Mouse (Mus musculus): ENCODE measurements at regions not wholly inside any gene's neighbourhood (a gene's known extent, or its start where the extent isn't known, plus 50 kb on each side); places are given as distances from the start of the nearest gene placed in this dataset.
A peak's percentile ranks its signal among the peaks of the same experiment; 100 is the strongest.

DNA sequence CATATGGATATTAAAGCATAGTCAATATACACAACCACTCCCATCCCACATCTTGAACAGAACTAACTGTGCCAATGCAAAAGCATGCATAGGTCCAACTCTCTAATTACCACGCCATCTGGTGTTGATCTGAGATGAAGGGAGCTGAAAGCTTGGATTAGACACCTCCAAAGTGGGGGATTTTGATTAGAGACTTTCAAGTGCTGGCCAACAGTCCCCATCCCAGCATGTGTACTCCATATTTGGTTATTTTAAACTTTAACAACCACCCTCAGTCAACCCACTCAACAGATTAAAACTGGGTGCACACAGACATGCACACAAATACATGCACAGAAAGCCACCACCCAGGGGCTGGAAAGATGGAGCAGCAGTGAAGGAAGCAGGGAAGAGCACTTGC is 366.9 kb upstream of the Intu start:
- peak in 1 of 2 experiments; percentile 15 for DNase-seq (ENCODE audit: low spot score in 2 of 2)

DNA sequence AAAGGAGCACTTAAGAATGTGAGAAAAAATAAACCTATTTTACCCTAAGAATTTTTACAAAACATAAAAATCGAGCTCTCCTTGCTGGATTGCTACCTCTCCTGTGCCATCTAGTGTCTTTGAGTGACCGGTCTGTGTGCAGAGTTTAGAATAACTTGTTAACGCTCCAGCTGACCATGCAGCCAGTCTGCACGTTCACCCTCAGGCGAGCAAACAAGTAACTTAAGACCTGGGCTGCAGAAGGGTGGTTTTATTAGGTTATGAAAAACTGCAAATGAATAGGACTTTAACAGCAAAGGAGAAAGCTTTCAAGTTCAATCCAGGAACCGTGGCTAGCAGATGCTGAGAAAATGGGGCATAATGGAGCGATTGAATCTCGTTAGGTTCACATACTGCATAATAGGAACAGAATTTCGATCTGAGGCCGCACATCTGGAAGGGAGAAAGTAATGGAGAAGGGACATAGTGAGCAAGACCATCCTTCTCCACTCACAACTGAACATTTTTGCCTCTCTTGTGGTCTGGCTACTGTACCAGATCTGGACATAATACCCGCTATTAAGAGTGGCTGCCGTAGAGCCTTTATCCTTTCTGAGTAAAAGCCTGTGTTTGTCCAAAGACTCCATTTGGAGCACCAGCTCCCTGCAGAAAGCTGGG is 363.0 kb upstream of the Intu start:
- DNase-seq (ENCODE audit: low spot score in 2 of 2) = no peak

DNA sequence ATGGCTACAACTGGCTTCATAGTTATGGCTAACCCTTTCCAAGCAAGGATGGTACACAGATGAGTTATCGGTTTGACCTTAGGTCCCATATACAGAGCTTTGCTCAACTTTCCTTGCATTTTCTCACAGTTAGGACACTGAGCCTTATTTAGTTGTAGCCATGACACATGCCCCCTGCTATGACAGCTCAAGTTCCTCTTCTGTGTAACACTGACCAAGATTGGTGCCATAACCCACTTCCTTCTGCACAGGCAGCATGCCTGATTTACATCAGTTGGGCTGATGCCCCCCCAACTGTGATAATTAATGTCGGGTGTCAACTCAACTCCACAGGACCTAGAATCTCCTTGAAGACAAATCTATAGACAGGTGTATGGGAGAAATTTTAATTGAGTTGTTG is 361.5 kb upstream of the Intu start:
- DNase-seq (ENCODE audit: low spot score in 2 of 2) = no peak

DNA sequence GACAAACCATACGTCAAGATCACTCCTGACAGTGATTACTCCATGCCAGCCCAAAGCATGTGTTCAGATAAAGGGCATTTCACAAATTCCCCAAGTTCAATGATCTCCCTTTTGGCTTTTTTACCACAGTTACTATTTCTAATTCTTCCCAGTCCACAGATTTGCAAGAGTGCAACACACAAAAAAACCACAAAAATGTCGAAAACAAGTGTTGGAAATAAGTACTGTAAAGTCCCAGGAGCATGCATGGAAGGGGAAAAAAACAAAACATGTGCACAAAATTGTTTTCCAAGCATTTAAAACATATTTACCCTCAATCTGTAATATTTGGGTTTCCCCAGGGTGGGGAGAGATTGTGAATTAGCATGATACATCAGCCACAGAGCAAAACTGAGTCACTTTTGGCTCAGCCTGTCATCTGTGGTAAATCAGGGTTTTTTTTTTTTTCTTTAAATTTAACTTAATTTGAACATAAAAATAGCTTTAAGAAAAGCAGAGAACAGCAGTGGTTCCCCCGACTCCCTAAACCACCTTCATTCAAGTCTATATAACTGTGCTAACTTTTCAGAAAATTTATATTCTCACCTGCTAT is 351.3 kb upstream of the Intu start:
- no peak for DNase-seq (ENCODE audit: low spot score in 2 of 2)

DNA sequence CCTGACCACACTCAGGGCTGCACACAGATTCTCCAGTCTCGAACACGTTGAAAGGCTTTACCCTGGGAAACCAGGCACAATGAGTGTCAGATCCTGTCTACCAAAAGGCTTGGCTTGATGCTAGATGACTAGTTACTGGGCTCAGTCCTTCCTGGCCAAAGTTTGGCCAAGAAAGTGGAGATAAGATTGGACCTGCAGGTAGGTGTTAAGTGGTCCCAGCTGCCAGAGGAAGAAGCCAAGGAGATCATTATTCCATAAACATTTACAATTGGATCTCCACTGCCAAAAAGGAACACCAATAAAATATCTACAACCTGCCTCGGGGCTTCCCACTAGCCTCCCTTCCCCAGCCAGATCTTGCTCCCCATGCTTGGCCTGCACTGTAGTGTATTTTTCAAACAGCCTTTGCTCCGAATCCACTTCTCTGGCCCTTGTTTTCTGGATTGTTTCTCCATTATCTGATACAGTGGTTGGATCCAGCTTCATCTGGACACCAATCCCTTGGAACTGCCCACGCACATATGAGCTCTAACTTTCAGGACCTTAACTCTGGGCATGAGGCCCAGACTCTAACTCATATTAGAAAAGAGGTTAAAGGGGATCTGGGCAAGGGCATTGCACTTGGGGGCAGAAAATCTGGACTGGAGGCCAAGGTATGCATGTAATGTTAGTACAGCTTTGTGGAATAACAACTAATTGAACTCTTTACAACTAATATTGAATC is 345.3 kb upstream of the Intu start:
- no peak for DNase-seq (ENCODE audit: low spot score in 2 of 2)

DNA sequence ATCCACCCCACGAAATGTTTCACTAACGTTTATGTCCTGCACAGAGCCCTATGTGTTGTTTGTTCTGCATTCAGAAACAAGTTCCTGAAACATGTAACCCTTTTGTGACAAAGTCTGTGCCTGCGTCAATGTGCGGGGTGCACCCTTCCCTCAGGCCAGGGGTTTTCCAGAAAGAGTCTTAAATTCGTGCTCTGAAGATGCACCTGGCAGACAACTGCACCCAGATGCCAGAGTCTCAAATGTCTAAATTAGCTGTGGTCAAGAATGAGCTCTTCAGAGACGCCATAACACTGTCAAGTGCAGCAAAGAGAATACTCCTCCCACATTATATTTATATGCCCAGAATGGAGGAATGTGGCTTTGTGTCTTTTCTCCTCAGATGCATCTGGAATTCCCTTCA is 341.6 kb upstream of the Intu start:
- DNase-seq (ENCODE audit: low spot score in 2 of 2) = no peak

DNA sequence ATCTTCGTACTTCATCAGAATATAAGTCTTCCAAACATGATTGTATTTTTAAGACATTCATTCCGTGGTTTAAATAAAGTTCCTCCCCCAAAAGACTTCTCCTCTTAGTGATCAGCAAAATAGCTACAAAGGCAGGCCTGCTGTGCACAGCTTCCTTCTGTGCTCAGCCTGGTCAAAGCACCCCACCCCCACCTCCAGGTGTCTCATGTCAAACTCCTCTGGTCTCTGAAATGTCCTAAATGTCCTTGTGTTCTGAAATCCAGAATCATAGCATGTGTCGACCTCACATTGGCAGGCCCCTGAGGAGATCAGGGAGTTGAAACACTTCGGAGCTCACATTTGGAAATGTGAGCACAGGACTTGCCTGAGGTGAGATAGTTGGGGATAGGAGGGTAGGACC is 341.1 kb upstream of the Intu start:
- DNase-seq (ENCODE audit: low spot score in 2 of 2) = no peak

DNA sequence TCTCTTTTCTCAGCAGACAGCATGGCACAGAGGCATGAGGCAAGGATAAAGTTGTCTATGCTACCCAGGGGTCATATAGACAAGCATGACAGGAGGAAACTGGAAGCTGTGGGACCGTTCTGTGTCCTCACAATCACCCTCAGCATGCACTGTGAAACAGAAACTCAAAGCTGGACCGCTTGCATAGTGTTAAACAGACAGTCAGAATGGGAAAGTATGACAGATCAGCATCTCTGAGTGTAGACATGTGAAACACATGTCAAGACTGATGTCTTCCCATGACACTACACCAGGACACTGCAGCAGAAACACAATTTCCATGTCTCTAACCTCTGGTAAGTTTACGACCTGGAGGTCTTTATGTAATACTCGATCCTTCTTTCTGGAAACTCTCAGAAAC is 330.9 kb upstream of the Intu start:
- DNase-seq (ENCODE audit: low spot score in 2 of 2) = no peak

DNA sequence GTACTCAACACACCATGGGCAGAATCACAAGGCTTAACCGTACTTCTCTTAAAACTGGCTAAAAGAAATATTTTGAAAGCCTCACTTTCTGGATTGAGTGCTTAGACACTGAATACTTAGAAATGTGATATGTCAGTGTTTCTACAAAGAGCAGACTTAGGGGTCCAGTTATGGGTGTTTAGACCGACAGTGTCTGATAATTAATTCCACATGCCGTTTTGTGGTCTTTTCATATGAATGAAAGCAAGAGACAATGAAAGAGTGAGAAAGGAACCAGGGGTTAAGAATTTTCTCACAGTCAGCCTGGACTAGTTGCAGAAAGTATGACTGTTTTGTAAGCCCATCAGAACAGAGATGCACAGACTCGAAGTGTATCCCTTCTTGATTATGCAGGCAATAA is 324.8 kb upstream of the Intu start:
- DNase-seq (ENCODE audit: low spot score in 2 of 2) = no peak

DNA sequence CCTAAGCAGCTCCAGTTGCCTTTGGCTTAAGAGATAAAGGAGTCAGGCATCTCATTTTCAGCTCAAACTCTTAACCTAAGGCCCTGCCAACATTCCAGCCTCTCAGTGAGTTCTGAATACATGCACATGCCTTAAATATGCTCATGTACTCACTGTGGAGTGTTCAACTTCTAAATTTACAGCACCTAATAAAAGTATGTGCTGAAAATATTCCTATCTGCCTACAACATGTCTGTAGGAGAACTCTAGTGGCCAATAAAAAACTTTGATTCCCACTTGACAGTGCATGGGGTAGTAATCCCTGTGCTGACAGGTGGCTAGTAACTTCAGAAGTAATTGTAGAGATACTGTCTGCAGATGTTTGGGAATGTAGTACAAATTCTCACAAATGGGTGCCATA is 319.3 kb upstream of the Intu start:
- DNase-seq (ENCODE audit: low spot score in 2 of 2) = no peak

DNA sequence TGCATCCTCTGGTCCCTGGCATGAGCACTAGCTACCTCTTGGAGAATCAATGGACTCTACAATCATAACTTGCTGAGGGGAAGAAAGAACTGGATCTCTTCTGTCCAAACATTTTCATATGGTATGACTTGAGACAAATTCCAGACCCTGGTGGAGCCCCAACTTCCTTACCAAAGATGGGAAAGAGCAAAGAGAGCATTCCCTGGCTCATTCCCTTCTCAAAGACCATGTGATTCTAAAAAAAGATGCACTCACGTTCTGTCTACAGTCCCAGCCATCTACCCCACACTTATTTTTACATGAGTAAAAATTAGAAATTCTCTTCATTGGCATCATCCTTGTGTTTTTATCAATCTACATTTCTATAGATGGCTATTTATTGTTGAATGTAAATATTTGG is 304.3 kb upstream of the Intu start:
- no peak for DNase-seq (ENCODE audit: low spot score in 2 of 2)

DNA sequence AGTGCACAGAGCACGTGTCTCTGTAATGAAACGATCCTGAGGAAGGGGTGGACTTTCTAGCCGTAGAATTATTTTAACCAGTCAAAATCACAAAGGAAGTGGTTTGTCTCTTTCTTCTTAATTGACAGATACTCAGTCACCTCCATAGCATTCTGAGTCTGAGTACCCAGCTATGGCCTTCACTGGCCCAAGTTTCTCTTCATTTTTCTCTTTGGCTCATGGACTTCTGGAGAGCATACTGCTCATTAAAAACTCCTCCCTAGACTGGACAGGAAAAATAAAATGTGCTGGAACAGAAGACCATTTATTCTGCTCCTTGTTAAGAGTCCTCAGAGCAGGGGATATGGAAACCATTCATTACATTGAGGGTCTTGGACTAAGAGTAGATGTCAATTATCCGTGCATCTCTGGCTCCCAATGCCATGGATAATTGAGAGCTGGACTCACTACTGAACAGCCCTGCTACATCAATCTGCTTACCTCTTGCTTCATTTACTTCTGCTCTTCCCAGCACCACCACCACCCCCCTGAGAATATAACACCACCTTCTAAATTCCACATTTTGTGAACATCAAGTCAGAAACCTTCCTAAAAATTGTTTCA is 287.5 kb upstream of the Intu start:
- DNase-seq (ENCODE audit: low spot score in 2 of 2) = no peak

DNA sequence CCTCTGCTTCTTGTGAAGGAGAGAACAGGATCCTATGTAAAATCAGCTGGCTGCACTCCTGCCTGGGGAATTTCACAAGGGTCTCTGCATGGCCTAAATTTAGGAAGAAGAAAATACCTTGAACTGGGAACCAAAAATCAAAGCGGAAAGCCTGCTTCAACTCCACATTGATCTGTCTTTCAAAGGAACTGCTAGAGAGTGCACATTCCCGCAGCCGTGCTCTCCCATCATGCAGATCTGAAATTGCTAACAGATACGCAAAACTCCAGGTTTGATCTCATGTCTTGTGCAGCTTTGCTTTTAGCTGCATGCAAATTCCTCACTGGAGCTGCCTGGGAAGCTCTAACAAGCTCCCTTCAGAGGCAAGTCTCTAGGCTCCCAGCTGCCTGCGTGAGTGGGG is 276.7 kb upstream of the Intu start:
- DNase-seq (ENCODE audit: low spot score in 2 of 2) = no peak

DNA sequence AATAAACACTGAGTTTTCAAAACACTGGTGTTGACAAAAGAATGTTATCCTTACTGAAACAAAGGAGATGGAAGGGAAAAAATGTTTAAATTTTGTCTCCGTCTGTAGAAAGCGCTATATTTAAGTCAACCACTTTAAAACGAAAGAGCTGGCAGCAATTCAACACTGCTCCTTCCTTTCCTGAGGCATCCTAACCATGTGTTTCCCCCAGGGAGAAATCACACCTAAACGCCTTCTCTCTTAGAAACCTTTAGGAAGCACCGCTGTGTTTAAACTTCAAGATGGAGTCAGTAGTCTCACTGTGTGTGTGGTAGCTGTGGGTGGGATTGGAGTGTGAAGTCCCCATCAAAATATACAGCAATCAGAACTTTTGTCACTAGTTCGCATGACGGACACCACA is 268.6 kb upstream of the Intu start:
- no peak for DNase-seq (ENCODE audit: low spot score in 2 of 2)

DNA sequence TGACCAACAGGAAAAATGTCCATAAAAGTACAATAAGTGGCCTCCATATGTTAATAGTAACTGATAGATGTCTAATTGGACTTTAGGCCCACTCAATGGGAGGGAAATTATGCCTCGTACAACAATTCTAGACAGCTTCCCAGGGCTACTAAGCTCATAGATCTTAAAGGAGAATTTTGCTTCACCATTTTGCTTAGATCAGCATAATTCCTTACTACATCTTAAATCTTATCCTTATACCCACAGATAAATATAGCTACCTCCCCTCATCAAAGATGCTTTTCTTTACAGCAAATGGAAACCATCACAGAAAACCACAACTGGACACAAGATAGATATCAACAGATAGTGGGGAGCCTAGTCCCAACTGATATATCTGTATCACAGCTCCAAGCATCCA is 263.6 kb upstream of the Intu start:
- DNase-seq (ENCODE audit: low spot score in 2 of 2) = no peak

DNA sequence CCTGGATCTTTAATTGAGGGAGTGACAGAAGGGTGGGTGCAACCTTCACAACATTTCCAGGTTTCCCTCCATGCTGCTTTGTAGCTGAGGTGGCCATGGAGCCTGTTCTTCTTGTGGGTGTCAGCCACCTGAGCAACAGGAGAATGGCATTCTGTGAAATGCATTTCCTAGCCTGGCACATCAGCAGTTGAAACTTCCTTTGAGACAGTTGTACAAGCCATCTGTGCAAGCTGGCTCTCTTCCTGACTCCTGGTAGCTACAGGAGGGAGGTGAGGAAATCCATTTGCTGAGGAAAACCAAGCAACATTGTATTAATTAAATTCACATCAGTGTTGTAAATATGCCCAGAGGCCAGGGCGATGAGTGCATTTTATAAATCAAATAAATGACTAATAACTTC is 248.2 kb upstream of the Intu start:
- DNase-seq (ENCODE audit: low spot score in 2 of 2) = peak; percentile 66 to 72

DNA sequence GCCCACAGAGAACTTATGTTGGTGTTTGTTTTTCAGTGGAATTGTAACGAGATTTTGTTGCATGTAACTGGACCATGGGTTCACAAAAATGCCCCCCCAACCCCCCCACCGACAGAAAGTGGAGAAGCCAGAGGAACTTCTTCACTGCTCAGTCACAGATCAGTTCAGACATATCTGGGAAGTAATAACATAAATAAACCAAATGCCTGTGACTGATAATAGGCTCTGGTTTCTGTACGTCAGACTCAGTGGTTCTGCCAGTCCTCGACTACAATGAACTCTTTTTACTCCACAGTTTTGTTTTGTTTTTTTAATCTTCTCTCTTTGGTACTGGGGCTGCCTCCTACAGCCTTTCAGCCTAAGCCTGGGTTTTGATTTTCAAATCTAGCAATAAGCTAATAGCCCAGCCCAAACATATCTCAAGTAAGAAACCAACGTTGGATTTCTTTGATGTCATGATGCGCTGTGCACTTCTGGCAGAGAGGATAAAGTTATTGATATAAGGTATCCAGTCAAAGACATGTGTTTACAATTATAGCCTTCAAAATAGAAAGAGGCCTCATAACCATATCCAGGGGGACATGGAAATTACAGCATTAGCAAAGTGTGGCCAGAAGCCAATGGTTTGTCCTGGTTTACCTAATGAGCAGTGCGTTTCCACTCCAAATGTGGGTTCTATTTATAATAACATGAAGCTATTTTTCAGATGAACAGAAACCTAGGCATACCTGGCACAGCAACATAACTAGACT is 244.0 kb upstream of the Intu start:
- no peak for DNase-seq (ENCODE audit: low spot score in 2 of 2)

DNA sequence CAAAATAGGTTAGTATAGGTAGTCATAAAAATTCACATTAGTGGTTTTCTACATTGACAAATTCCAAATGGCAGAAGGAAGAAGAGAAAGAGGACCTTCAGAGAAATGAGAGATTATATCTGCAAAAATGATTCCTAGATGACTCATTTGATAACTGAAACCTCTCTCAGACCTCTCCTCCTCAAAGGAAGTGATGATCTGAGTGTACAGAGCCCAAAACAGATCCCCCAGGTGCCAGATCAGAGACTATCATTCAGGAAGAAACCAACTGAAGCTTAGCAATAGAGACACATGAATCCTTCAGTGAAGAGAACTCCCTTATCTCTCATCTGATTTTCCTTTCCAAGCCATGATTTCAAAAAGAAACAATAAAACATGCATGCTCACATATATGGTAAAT is 234.0 kb upstream of the Intu start:
- no peak for DNase-seq (ENCODE audit: low spot score in 2 of 2)

DNA sequence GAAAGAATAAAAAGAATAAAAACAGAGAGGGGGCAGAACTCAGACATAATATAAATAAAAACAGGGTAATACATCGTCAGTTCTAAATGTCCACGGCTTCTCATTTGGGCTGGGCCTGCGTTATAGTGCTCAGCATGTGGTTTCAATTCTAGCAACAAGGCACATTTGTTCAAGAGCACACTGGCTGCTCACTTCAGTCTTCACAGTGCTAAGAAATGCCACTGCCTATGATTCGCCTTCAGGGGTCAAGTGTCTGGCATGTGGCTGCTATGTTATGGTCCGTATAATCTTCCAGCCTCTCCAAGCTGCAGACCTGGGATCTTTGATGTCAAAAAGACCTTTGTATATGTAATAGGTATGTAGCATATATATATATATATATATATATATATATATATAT is 210.8 kb upstream of the Intu start:
- DNase-seq (ENCODE audit: low spot score in 2 of 2) = no peak

DNA sequence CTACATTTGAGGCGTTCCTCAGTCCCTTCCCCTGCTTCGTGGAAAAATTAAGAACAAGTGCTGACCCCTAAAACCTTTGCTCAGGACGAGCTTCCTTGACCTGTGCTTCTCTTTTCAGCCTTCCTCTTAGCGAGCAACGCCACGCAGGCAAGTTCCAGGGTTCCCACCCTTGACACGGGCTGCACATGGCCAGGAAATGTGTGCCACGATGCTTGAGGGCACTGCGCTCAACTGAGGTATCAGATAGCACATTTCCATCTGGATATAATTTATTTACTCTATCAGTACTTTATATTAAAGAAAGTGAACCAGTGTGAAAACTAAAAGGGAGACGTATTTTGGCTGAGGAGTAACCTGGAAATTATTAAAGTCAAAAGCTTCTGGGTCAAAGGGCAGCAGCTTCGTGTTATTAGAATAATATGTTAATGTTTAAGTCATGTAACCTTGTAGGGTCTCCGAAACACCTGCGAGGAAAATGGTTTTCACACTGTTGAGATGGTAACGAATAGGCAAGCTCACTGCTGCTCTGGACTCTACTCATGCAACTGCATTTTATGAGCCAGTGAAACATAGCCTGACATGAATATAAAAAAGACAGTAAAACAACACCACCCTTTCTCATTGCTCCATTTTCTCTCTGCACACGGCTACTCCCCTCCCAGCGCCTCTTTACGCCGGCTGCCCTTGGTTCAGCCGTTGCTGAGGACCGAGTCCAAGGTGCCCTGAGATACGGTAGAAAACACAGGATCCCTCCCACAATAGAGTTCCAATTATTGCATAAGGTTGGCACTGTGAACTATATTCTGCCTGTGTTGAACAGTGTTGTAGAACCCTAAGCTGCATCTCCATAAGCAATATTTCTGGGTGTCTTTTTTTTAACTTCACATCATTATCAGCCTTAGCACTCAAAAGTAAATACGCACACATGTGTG is 204.9 kb upstream of the Intu start:
- no peak for DNase-seq (ENCODE audit: low spot score in 2 of 2)
